Mouse (Mus musculus) testis, adult 10 weeks (tissue): ENCODE results near the gene Gcsam. TPM values are rescaled to one million over a fixed set of nuclear protein-coding genes. Genes with fewer than 3 reads are reported as not detected.

Experiments used
- polyA plus RNA-seq: library from polyadenylated mRNA; stranded (reverse); fragments of 350-450 nt; fragmentation: Illumina TruSeq; extraction: RNeasy Lipid Tissue Mini Kit (QIAGEN cat#74804); gene quantifications from one replicate; pipeline ENCODE4 v1.2.3, GENCODE M21; 2014; ENCODE audit warnings: low read depth, low replicate concordance

Gene Gcsam
- polyA plus RNA-seq, result 1.5 TPM

GRCm38 (mm10) chr16:45610267-45610666 lies at the start of gene Gcsam:
Gcsam (plus strand) TSS chr16:45610380.

GRCm38 (mm10) chr16:45653934-45654332 lies 43.8 kb downstream of the Gcsam start, which contains the start of gene BC016579:
BC016579 (minus strand) TSS chr16:45654068.

Other genes starting within 250 kb of the Gcsam start
- gene Cd200, start 201.3 kb upstream of the Gcsam start, polyA plus RNA-seq, result 10.5 TPM
- 4.4 TPM for gene Gm609, start 117.4 kb upstream of the Gcsam start, polyA plus RNA-seq
- gene Gm17783, start 78.3 kb upstream of the Gcsam start, polyA plus RNA-seq, result 0.41 TPM
- 264 TPM for gene Slc9c1, start 75.1 kb upstream of the Gcsam start, polyA plus RNA-seq
- gene BC016579, start 43.7 kb downstream of the Gcsam start, polyA plus RNA-seq, result 0.15 TPM
- 0.36 TPM for gene Tmprss7, start 83.3 kb downstream of the Gcsam start, polyA plus RNA-seq
- not detected for gene Tagln3, start 114.2 kb downstream of the Gcsam start, polyA plus RNA-seq
- 16.7 TPM for gene Abhd10, start 132.6 kb downstream of the Gcsam start, polyA plus RNA-seq